Mouse (Mus musculus) cerebellum, postnatal 4 days (tissue): Measurements from ENCODE around the gene Surf2.
"Not testable (repeated sequence)": the region's sequence is repeated elsewhere in the genome, so short reads cannot be mapped to it uniquely, and the experiment has no call there.

Source experiments
- DNase-seq, 2 experiments: peaks; one replicate each; pipeline ENCODE4 v3.0.0; 2022; ENCODE audit warnings: low spot score in 2 of 2, mixed read lengths in 1 of 2

The Surf2 gene

GRCm38 (mm10) chr2:26915927-26916728, at the start of gene Surf2, which contains the start of gene Surf1:
Surf2 (plus strand) TSS chr2:26916367.
Surf1 (minus strand) TSS chr2:26916530.
- DNase-seq = peak; percentile 64 to 74

GRCm38 (mm10) chr2:26870666-26871065, 45.5 kb upstream of the Surf2 start:
- DNase-seq = no peak

- DNase-seq = no peak
Measured at GRCm38 (mm10) chr2:26878571-26878970, 37.6 kb upstream of the Surf2 start.

GRCm38 (mm10) chr2:26885541-26885940, 30.6 kb upstream of the Surf2 start:
- not testable (repeated sequence) for DNase-seq

GRCm38 (mm10) chr2:26886170-26886569, 30.0 kb upstream of the Surf2 start:
- DNase-seq = not testable (repeated sequence)

- DNase-seq = no peak
Measured at GRCm38 (mm10) chr2:26895898-26896297, 20.3 kb upstream of the Surf2 start.

GRCm38 (mm10) chr2:26900731-26901130, 15.4 kb upstream of the Surf2 start:
- no peak for DNase-seq

- DNase-seq = no peak
Measured at GRCm38 (mm10) chr2:26901834-26902400, 14.2 kb upstream of the Surf2 start.

GRCm38 (mm10) chr2:26902467-26903220, 13.5 kb upstream of the Surf2 start, which contains the start of gene Surf6:
Surf6 (minus strand) TSS chr2:26902879.
- DNase-seq = peak; percentile 79 to 87

- no peak for DNase-seq
Measured at GRCm38 (mm10) chr2:26903311-26903710, 12.9 kb upstream of the Surf2 start.

GRCm38 (mm10) chr2:26905936-26906335, 10.2 kb upstream of the Surf2 start:
- DNase-seq = no peak

- no peak for DNase-seq
Measured at GRCm38 (mm10) chr2:26906431-26906830, 9.7 kb upstream of the Surf2 start.

GRCm38 (mm10) chr2:26907109-26907508, 9.1 kb upstream of the Surf2 start:
- no peak for DNase-seq

GRCm38 (mm10) chr2:26908710-26909386, 7.3 kb upstream of the Surf2 start:
- DNase-seq = no peak

GRCm38 (mm10) chr2:26909387-26909784, 6.8 kb upstream of the Surf2 start:
- no peak for DNase-seq

GRCm38 (mm10) chr2:26910124-26910993, 5.8 kb upstream of the Surf2 start, which contains the start of the genes Med22 and Rpl7a:
Med22 (minus strand) TSS chr2:26910677.
Rpl7a (plus strand) TSS chr2:26910764.
- peak; percentile 99 to 100 for DNase-seq

GRCm38 (mm10) chr2:26910994-26911765, 5.0 kb upstream of the Surf2 start:
- peak in 1 of 2 experiments; percentile 75 for DNase-seq

- no peak for DNase-seq
Measured at GRCm38 (mm10) chr2:26912253-26912770, 3.9 kb upstream of the Surf2 start.

GRCm38 (mm10) chr2:26913416-26914147, 2.6 kb upstream of the Surf2 start:
- DNase-seq = no peak
